Mouse (Mus musculus) midbrain, embryonic 13.5 days (tissue): ENCODE data around the gene Dcaf4. TPM values are rescaled to one million over a fixed set of nuclear protein-coding genes. Genes with fewer than 3 reads are reported as not detected.

Experiments
- ATAC-seq: fragments of 200-750 bp; cut with Nextera tagmentation; 2 replicates; pipeline ENCODE4 v1.8.0; 2017; ENCODE audit warnings: mild to moderate bottlenecking, moderate TSS enrichment, moderate library complexity
- H3K27ac ChIP-seq: fragments of 300-500 bp; sonication (generic); 2 replicates; pipeline ENCODE4 v1.5.1; 2015; ENCODE audit warnings: inconsistent platforms, mild to moderate bottlenecking, moderate library complexity
- H3K27me3 ChIP-seq: fragments of 300-500 bp; sonication (generic); 2 replicates; pipeline ENCODE4 v1.6.1; 2015; ENCODE audit warnings: mild to moderate bottlenecking, inconsistent platforms
- H3K36me3 ChIP-seq: fragments of 300-500 bp; sonication (generic); 2 replicates; pipeline ENCODE4 v1.6.1; 2015; ENCODE audit warnings: mild to moderate bottlenecking, inconsistent platforms
- H3K4me1 ChIP-seq: fragments of 300-500 bp; sonication (generic); replicated peaks from 2 replicates; pipeline ENCODE4 v1.6.1; 2015; ENCODE audit warnings: inconsistent platforms
- H3K4me2 ChIP-seq: fragments of 300-500 bp; sonication (generic); replicated peaks from 2 replicates; pipeline ENCODE4 v1.6.1; 2015; ENCODE audit warnings: moderate library complexity, mild to moderate bottlenecking, inconsistent platforms
- H3K4me3 ChIP-seq: fragments of 300-500 bp; sonication (generic); replicated peaks from 2 replicates; pipeline ENCODE4 v1.5.1; 2015; ENCODE audit warnings: mild to moderate bottlenecking, inconsistent platforms
- H3K9ac ChIP-seq: fragments of 300-500 bp; sonication (generic); replicated peaks from 2 replicates; pipeline ENCODE4 v1.6.1; 2015; ENCODE audit warnings: mild to moderate bottlenecking, inconsistent platforms
- H3K9me3 ChIP-seq: fragments of 300-500 bp; sonication (generic); 2 replicates; pipeline ENCODE4 v1.6.1; 2016; ENCODE audit warnings: mild to moderate bottlenecking, inconsistent platforms
- WGBS: fragments of 180-500 bp; shearing (Covaris S2); methylation state at CpG from one replicate; pipeline ENCODE4 v1.1.7; 2015; 5-methylcytosine and 5-hydroxymethylcytosine counted together
- polyA plus RNA-seq: library from polyadenylated mRNA; unstranded; fragments of >200 nt; fragmentation: Nextera tagmentation; extraction: Ambion mirVana; gene quantifications from 2 replicates; pipeline ENCODE4 v1.2.1, GENCODE M21; 2015

Gene Dcaf4
- polyA plus RNA-seq, result 38.0 and 39.0 TPM in 2 replicates

GRCm38 (mm10) chr12:83520311-83520890 lies at the start of gene Dcaf4:
TSS of gene Dcaf4 (plus strand) at chr12:83520466.
- ATAC-seq, result peak; percentile 99

GRCm38 (mm10) chr12:83471760-83472159 lies 48.5 kb upstream of the Dcaf4 start:
- H3K4me3 ChIP-seq, result no peak overlapping the region
- no peaks in the 10 kb centered on the region for H3K36me3 ChIP-seq
- no peak overlapping the region for H3K4me2 ChIP-seq
- peaks cover 41% of the 10 kb centered on the region for H3K4me1 ChIP-seq
- no peaks in the 10 kb centered on the region for H3K27me3 ChIP-seq
- ATAC-seq, result no peak
- WGBS, result 84% methylated on average over 7 of the region's 7 CpGs
- H3K9ac ChIP-seq, result no peak overlapping the region
- no peak overlapping the region for H3K27ac ChIP-seq
- no peaks in the 10 kb centered on the region for H3K9me3 ChIP-seq

More at GRCm38 (mm10) chr12:83520311-83520890, at the start of gene Dcaf4:
- WGBS, result under 1% methylated on average over 32 of the region's 32 CpGs
- Histone ChIP-seq H3K9ac (peak within 1 kb of the TSS; percentile 67), H3K27me3 (no peaks in the 10 kb centered on the region), H3K27ac (peak within 1 kb of the TSS; percentile 76), H3K4me1 (peaks cover 23% of the 10 kb centered on the region), H3K4me3 (peak within 1 kb of the TSS; percentile 61), H3K36me3 (no peaks in the 10 kb centered on the region), H3K9me3 (no peaks in the 10 kb centered on the region), H3K4me2 (peak within 1 kb of the TSS; percentile 62)

GRCm38 (mm10) chr12:83473987-83474600 lies 46.2 kb upstream of the Dcaf4 start:
- Histone ChIP-seq H3K4me2 (no peak overlapping the region), H3K36me3 (no peaks in the 10 kb centered on the region), H3K4me1 (peaks cover 45% of the 10 kb centered on the region), H3K27me3 (no peaks in the 10 kb centered on the region), H3K9ac (no peak overlapping the region), H3K4me3 (no peak overlapping the region), H3K27ac (no peak overlapping the region), H3K9me3 (no peaks in the 10 kb centered on the region)
- ATAC-seq, result no peak
- WGBS, result 46% methylated on average over 5 of the region's 5 CpGs

- 31% methylated on average over 6 of the region's 6 CpGs for WGBS
- Histone ChIP-seq H3K9me3 (no peaks in the 10 kb centered on the region), H3K4me2 (no peak overlapping the region), H3K4me1 (peaks cover 45% of the 10 kb centered on the region), H3K27me3 (no peaks in the 10 kb centered on the region), H3K9ac (no peak overlapping the region), H3K27ac (peak overlapping the region; percentile 27), H3K36me3 (no peaks in the 10 kb centered on the region), H3K4me3 (no peak overlapping the region)
- no peak for ATAC-seq
These were observed 44.8 kb upstream of the Dcaf4 start for GRCm38 (mm10) chr12:83475419-83475818.

- no peaks in the 10 kb centered on the region for H3K9me3 ChIP-seq
- H3K4me2 ChIP-seq, result peak overlapping the region; percentile 19
- WGBS, result 33% methylated on average over 10 of the region's 10 CpGs
- H3K27me3 ChIP-seq, result no peaks in the 10 kb centered on the region
- peak; percentile 58 for ATAC-seq
- no peak overlapping the region for H3K9ac ChIP-seq
- H3K27ac ChIP-seq, result peak overlapping the region; percentile 55; the same call in 1 of the 2 replicates
- no peaks in the 10 kb centered on the region for H3K36me3 ChIP-seq
- no peak overlapping the region for H3K4me3 ChIP-seq
- H3K4me1 ChIP-seq, result peaks cover 39% of the 10 kb centered on the region
These were observed 44.0 kb upstream of the Dcaf4 start for GRCm38 (mm10) chr12:83476277-83476676.

DNA sequence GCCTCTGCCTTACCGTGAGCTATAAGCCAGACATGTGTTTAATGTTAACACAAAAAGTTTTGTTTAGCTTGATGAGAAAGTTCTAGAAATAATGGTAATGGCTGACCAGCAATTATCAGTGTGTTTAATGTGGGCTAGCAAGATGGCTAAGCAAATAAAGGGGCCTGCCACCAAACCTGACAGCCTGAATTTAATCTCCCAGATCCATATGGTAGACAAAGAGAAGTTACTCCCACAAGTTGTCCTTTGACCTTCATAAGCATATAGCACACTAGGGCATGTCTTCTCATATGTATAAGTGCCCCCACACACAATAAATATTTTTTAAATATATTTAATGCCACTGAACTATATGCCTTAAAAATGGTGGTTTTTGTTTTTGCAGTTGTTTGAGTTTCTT lies 41.1 kb upstream of the Dcaf4 start:
- H3K4me3 ChIP-seq, result no peak overlapping the region
- H3K9me3 ChIP-seq, result no peaks in the 10 kb centered on the region
- no peak overlapping the region for H3K27ac ChIP-seq
- no peak for ATAC-seq
- WGBS, result 84% methylated on average over 1 of the region's 1 CpGs
- H3K4me1 ChIP-seq, result peaks cover 30% of the 10 kb centered on the region
- H3K27me3 ChIP-seq, result no peaks in the 10 kb centered on the region
- no peak overlapping the region for H3K4me2 ChIP-seq
- H3K36me3 ChIP-seq, result no peaks in the 10 kb centered on the region
- H3K9ac ChIP-seq, result no peak overlapping the region

DNA sequence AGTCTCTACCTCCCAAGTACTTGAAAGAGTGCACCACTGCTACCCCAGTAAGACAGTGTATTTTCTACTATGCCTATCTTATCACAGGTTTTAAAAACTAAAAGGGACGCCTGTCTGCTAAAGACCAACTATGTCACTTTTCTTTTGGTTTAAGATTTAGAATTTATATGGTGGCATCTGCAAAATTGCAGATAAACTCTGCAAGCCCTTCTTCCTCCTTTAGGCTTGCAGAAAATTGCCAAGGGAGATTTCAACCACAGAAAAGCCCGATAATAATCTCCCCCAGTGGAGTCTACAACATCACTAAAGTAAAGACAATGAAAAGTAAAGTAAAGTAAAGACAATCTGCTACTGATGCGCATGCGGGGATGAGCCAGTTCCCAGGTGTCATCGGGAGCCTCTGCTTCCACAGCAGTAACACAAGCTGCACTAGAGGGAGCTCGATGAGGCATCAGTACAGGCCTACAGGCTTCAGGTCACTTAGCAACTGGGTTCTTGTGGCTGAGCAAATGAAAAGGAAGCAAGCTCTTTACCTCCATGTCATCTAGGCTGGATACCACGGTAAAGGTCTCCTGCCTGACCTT lies 40.4 kb upstream of the Dcaf4 start:
- Histone ChIP-seq H3K27ac (no peak overlapping the region), H3K4me2 (no peak overlapping the region), H3K4me3 (no peak overlapping the region), H3K9me3 (no peaks in the 10 kb centered on the region), H3K27me3 (0 out of 2 replicates have a peak, but pooled peaks cover 4% of the 10 kb centered on the region), H3K9ac (no peak overlapping the region), H3K4me1 (peaks cover 36% of the 10 kb centered on the region), H3K36me3 (no peaks in the 10 kb centered on the region)
- 67% methylated on average over 7 of the region's 7 CpGs for WGBS
- no peak for ATAC-seq

GRCm38 (mm10) chr12:83481439-83481838 lies 38.8 kb upstream of the Dcaf4 start:
- Histone ChIP-seq H3K4me2 (no peak overlapping the region), H3K27me3 (0 out of 2 replicates have a peak, but pooled peaks cover 4% of the 10 kb centered on the region), H3K9me3 (no peaks in the 10 kb centered on the region), H3K4me1 (peaks cover 27% of the 10 kb centered on the region), H3K9ac (no peak overlapping the region), H3K27ac (no peak overlapping the region), H3K4me3 (no peak overlapping the region), H3K36me3 (no peaks in the 10 kb centered on the region)
- 78% methylated on average over 4 of the region's 4 CpGs for WGBS
- ATAC-seq, result no peak

DNA sequence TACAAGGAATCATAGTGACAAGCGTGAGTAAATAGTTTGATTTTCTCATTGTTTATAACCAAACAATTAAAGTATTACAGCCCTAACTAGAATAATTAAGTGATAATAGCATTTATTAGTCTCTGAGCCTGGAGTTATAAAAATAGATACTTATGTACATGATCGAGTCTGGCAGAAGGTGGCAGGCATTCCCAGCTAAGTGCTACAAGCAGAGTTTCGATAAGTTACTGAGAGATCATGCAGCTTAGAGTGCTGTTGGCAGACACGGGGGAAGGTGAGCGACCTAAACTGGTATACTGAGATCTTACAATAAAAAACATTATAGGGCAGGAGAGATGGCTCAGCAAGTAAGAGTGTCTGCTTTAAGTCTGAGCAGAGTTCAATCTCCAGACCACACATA lies 36.6 kb upstream of the Dcaf4 start:
- H3K27ac ChIP-seq, result no peak overlapping the region
- no peaks in the 10 kb centered on the region for H3K36me3 ChIP-seq
- H3K4me1 ChIP-seq, result peaks cover 24% of the 10 kb centered on the region
- no peaks in the 10 kb centered on the region for H3K9me3 ChIP-seq
- ATAC-seq, result no peak
- H3K9ac ChIP-seq, result no peak overlapping the region
- H3K4me2 ChIP-seq, result no peak overlapping the region
- no peak overlapping the region for H3K4me3 ChIP-seq
- WGBS, result 76% methylated on average over 5 of the region's 5 CpGs
- H3K27me3 ChIP-seq, result 0 out of 2 replicates have a peak, but pooled peaks cover 4% of the 10 kb centered on the region

GRCm38 (mm10) chr12:83484855-83485745 lies 35.2 kb upstream of the Dcaf4 start:
- H3K36me3 ChIP-seq, result no peaks in the 10 kb centered on the region
- no peaks in the 10 kb centered on the region for H3K9me3 ChIP-seq
- peak overlapping the region; percentile 84 for H3K4me2 ChIP-seq
- under 1% methylated on average over 24 of the region's 24 CpGs for WGBS
- ATAC-seq, result 0 out of 2 replicates have a peak, but pooled peaks have one; percentile 54
- H3K4me3 ChIP-seq, result peak overlapping the region; percentile 82
- 0 out of 2 replicates have a peak, but pooled peaks cover 4% of the 10 kb centered on the region for H3K27me3 ChIP-seq
- H3K4me1 ChIP-seq, result peaks cover 30% of the 10 kb centered on the region
- H3K9ac ChIP-seq, result peak overlapping the region; percentile 83
- H3K27ac ChIP-seq, result peak overlapping the region; percentile 94

DNA sequence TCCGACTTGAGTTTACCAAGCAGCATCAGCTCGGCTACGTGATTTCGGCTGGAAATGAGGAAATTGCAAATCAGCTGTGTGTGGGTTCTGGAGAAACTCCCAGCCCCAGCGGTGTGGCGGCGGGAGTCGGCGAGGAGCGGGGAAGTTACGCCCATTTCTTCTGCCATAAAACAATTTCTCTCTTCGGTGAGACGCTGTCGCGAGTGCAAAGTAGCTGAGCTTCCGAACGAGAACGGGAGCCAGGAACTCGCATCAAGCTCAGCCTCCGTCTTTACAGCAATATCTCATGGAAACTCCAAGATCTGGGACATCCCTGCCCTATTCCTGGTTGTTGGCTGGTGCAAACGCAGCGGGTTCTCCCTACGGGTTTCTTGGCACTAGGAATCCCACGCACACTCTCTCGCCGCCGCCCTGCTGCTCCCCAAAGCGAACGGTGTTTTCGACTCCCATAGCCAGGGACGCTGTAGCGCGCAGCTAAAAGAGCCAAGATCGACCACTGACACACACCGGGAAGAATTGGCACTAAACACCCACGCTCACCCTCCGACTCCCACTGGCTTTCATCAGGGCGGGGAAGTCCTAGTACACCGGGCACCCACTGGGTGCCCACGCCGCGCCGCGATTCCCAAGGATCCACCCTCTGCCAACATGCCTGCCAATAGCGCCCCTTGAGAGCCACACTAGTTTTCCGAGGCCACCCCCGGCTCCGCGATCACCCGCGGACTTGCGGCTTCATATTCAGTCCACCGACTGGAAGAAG lies 34.2 kb upstream of the Dcaf4 start:
- peak overlapping the region; percentile 94 for H3K27ac ChIP-seq
- 0 out of 2 replicates have a peak, but pooled peaks cover 4% of the 10 kb centered on the region for H3K27me3 ChIP-seq
- H3K4me1 ChIP-seq, result peaks cover 30% of the 10 kb centered on the region
- H3K36me3 ChIP-seq, result no peaks in the 10 kb centered on the region
- under 1% methylated on average over 53 of the region's 53 CpGs for WGBS
- no peak for ATAC-seq
- no peaks in the 10 kb centered on the region for H3K9me3 ChIP-seq
- peak overlapping the region; percentile 83 for H3K9ac ChIP-seq
- peak overlapping the region; percentile 84 for H3K4me2 ChIP-seq
- peak overlapping the region; percentile 82 for H3K4me3 ChIP-seq
